Mouse (Mus musculus): ENCODE results near the gene Naip2. TPM values are rescaled to one million over a fixed set of nuclear protein-coding genes. Genes with fewer than 3 reads are reported as not detected.
A peak's percentile ranks its signal among the peaks of the same experiment; 100 is the strongest.

The Naip2 gene
- polyA plus RNA-seq, 1 experiment, result 0.21 TPM

- no peaks in the 10 kb centered on the region for H3K27me3 ChIP-seq (ENCODE audit: control insufficient read depth, insufficient read depth, insufficient read length)
- H3K4me3 ChIP-seq (ENCODE audit: insufficient read depth, poor library complexity, severe bottlenecking), result peak overlapping the region; percentile 86
- TF ChIP-seq USF1 (IDR thresholded peaks at IDR 0.05; ENCODE audit: low read depth) (no peak), MYOG (IDR thresholded peaks at IDR 0.05; ENCODE audit: control insufficient read depth, extremely low read depth, insufficient read length) (no peak), FOSL1 (IDR thresholded peaks at IDR 0.05; ENCODE audit: insufficient read depth, low read length, poor library complexity, severe bottlenecking) (no peak)
- peaks cover 22% of the 10 kb centered on the region for H3K79me2 ChIP-seq (ENCODE audit: control insufficient read depth, insufficient read depth)
- H3ac ChIP-seq (ENCODE audit: control insufficient read depth, insufficient read length, low read depth), result no peak overlapping the region
- peaks cover 16% of the 10 kb centered on the region for H3K79me3 ChIP-seq (ENCODE audit: low read depth)
- H3K36me3 ChIP-seq (ENCODE audit: control insufficient read depth, insufficient read depth), result peaks cover 25% of the 10 kb centered on the region
These were observed 77.9 kb downstream of the Naip2 start for GRCm38 (mm10) chr13:100123970-100124369.

- H3ac ChIP-seq (ENCODE audit: control insufficient read depth, insufficient read length, low read depth), result no peak overlapping the region
- H3K36me3 ChIP-seq (ENCODE audit: control insufficient read depth, insufficient read depth), result no peaks in the 10 kb centered on the region
- no peaks in the 10 kb centered on the region for H3K27me3 ChIP-seq (ENCODE audit: control insufficient read depth, insufficient read depth, insufficient read length)
- H3K4me3 ChIP-seq (ENCODE audit: insufficient read depth, poor library complexity, severe bottlenecking), result no peak overlapping the region
- no peak for TF ChIP-seq CEBPB (IDR thresholded peaks at IDR 0.05; ENCODE audit: low read depth)
- no peak for TF ChIP-seq USF1 (IDR thresholded peaks at IDR 0.05; ENCODE audit: low read depth)
- TF ChIP-seq FOSL1 (IDR thresholded peaks at IDR 0.05; ENCODE audit: insufficient read depth, low read length, poor library complexity, severe bottlenecking), result no peak
- TF ChIP-seq MYOD1 (IDR thresholded peaks at IDR 0.05; ENCODE audit: control insufficient read depth, insufficient read length, low read depth), result no peak
- no peak for TF ChIP-seq MAX (IDR thresholded peaks at IDR 0.05)
- TF ChIP-seq CTCF (IDR thresholded peaks at IDR 0.05; ENCODE audit: control insufficient read depth, insufficient read depth, insufficient read length), result no peak
- no peak for TF ChIP-seq MYOG (IDR thresholded peaks at IDR 0.05; ENCODE audit: control insufficient read depth, extremely low read depth, insufficient read length)
- no peaks in the 10 kb centered on the region for H3K79me3 ChIP-seq (ENCODE audit: low read depth)
- no peaks in the 10 kb centered on the region for H3K79me2 ChIP-seq (ENCODE audit: control insufficient read depth, insufficient read depth)
These were observed 89.5 kb downstream of the Naip2 start for GRCm38 (mm10) chr13:100112218-100112972.

GRCm38 (mm10) chr13:100107652-100108472 lies 94.0 kb downstream of the Naip2 start, which contains the start of gene Serf1:
Gene Serf1, plus strand, starts transcription at chr13:100108012.
- no peak for TF ChIP-seq MYOG (IDR thresholded peaks at IDR 0.05; ENCODE audit: control insufficient read depth, extremely low read depth, insufficient read length)
- peak; percentile 69 for TF ChIP-seq MAX (IDR thresholded peaks at IDR 0.05)
- Histone ChIP-seq H3ac (ENCODE audit: control insufficient read depth, insufficient read length, low read depth) (peak within 1 kb of the TSS; percentile 89), H3K79me3 (ENCODE audit: low read depth) (peaks cover 8% of the 10 kb centered on the region), H3K27me3 (ENCODE audit: control insufficient read depth, insufficient read depth, insufficient read length) (no peaks in the 10 kb centered on the region), H3K36me3 (ENCODE audit: control insufficient read depth, insufficient read depth) (no peaks in the 10 kb centered on the region), H3K4me3 (ENCODE audit: insufficient read depth, poor library complexity, severe bottlenecking) (peak within 1 kb of the TSS; percentile 42), H3K79me2 (ENCODE audit: control insufficient read depth, insufficient read depth) (peaks cover 12% of the 10 kb centered on the region)

- TF ChIP-seq MYOG (IDR thresholded peaks at IDR 0.05; ENCODE audit: control insufficient read depth, extremely low read depth, insufficient read length), result no peak
- no peak for TF ChIP-seq MYOD1 (IDR thresholded peaks at IDR 0.05; ENCODE audit: control insufficient read depth, insufficient read length, low read depth)
- no peak for TF ChIP-seq FOSL1 (IDR thresholded peaks at IDR 0.05; ENCODE audit: insufficient read depth, low read length, poor library complexity, severe bottlenecking)
- TF ChIP-seq CEBPB (IDR thresholded peaks at IDR 0.05; ENCODE audit: low read depth), result no peak
- TF ChIP-seq CTCF (IDR thresholded peaks at IDR 0.05; ENCODE audit: control insufficient read depth, insufficient read depth, insufficient read length), result no peak
- no peak for TF ChIP-seq USF1 (IDR thresholded peaks at IDR 0.05; ENCODE audit: low read depth)
- no peak for TF ChIP-seq MAX (IDR thresholded peaks at IDR 0.05)
- H3K79me2 ChIP-seq (ENCODE audit: control insufficient read depth, insufficient read depth), result peaks cover 53% of the 10 kb centered on the region
- peaks cover 46% of the 10 kb centered on the region for H3K79me3 ChIP-seq (ENCODE audit: low read depth)
- no peaks in the 10 kb centered on the region for H3K27me3 ChIP-seq (ENCODE audit: control insufficient read depth, insufficient read depth, insufficient read length)
- peak within 1 kb of the TSS; percentile 100 for H3ac ChIP-seq (ENCODE audit: control insufficient read depth, insufficient read length, low read depth)
- peak within 1 kb of the TSS; percentile 92 for H3K4me3 ChIP-seq (ENCODE audit: insufficient read depth, poor library complexity, severe bottlenecking)
- H3K36me3 ChIP-seq (ENCODE audit: control insufficient read depth, insufficient read depth), result peaks cover 14% of the 10 kb centered on the region
These were observed 98.1 kb downstream of the Naip2 start, which contains the start of gene Bdp1 for GRCm38 (mm10) chr13:100103748-100104254. Gene Bdp1, minus strand, starts transcription at chr13:100104070.

- Histone ChIP-seq H3K27me3 (ENCODE audit: control insufficient read depth, insufficient read depth, insufficient read length) (no peaks in the 10 kb centered on the region), H3ac (ENCODE audit: control insufficient read depth, insufficient read length, low read depth) (peak overlapping the region; percentile 100), H3K79me3 (ENCODE audit: low read depth) (peaks cover 50% of the 10 kb centered on the region), H3K4me3 (ENCODE audit: insufficient read depth, poor library complexity, severe bottlenecking) (peak overlapping the region; percentile 92), H3K36me3 (ENCODE audit: control insufficient read depth, insufficient read depth) (peaks cover 20% of the 10 kb centered on the region), H3K79me2 (ENCODE audit: control insufficient read depth, insufficient read depth) (peaks cover 56% of the 10 kb centered on the region)
- TF ChIP-seq MYOD1 (IDR thresholded peaks at IDR 0.05; ENCODE audit: control insufficient read depth, insufficient read length, low read depth) (no peak), FOSL1 (IDR thresholded peaks at IDR 0.05; ENCODE audit: insufficient read depth, low read length, poor library complexity, severe bottlenecking) (no peak), USF1 (IDR thresholded peaks at IDR 0.05; ENCODE audit: low read depth) (no peak), CEBPB (IDR thresholded peaks at IDR 0.05; ENCODE audit: low read depth) (no peak), MYOG (IDR thresholded peaks at IDR 0.05; ENCODE audit: control insufficient read depth, extremely low read depth, insufficient read length) (no peak), CTCF (IDR thresholded peaks at IDR 0.05; ENCODE audit: control insufficient read depth, insufficient read depth, insufficient read length) (no peak), MAX (IDR thresholded peaks at IDR 0.05) (no peak)
These were observed 98.7 kb downstream of the Naip2 start for GRCm38 (mm10) chr13:100103052-100103658.
